Mouse (Mus musculus) stomach, embryonic 15.5 days (tissue): ENCODE data around the gene Cfap57. TPM values are rescaled to one million over a fixed set of nuclear protein-coding genes. Genes with fewer than 3 reads are reported as not detected.
"Not testable (repeated sequence)": the region's sequence is repeated elsewhere in the genome, so short reads cannot be mapped to it uniquely, and the experiment has no call there.

ENCODE experiments used
- ATAC-seq: fragments of 200-750 bp; cut with Nextera tagmentation; 2 replicates; pipeline ENCODE4 v1.8.0; 2017; ENCODE audit warnings: low read depth, moderate number of reproducible peaks, moderate TSS enrichment; ENCODE audit not compliant: insufficient read depth, low FRiP score
- H3K27ac ChIP-seq: fragments of 300-500 bp; sonication (generic); 2 replicates; pipeline ENCODE4 v1.5.1; 2015; ENCODE audit warnings: mild to moderate bottlenecking, inconsistent platforms
- H3K27me3 ChIP-seq: fragments of 300-500 bp; sonication (generic); replicated peaks from 2 replicates; pipeline ENCODE4 v1.6.1; 2015; ENCODE audit warnings: inconsistent platforms
- H3K36me3 ChIP-seq: fragments of 300-500 bp; sonication (generic); 2 replicates; pipeline ENCODE4 v1.6.1; 2015; ENCODE audit warnings: inconsistent platforms
- H3K4me1 ChIP-seq: fragments of 300-500 bp; sonication (generic); 2 replicates; pipeline ENCODE4 v1.6.1; 2015; ENCODE audit warnings: inconsistent platforms
- H3K4me2 ChIP-seq: fragments of 300-500 bp; sonication (generic); 2 replicates; pipeline ENCODE4 v1.6.1; 2015; ENCODE audit warnings: mild to moderate bottlenecking, inconsistent platforms
- H3K4me3 ChIP-seq: fragments of 300-500 bp; sonication (generic); replicated peaks from 2 replicates; pipeline ENCODE4 v1.5.1; 2015; ENCODE audit warnings: inconsistent platforms
- H3K9ac ChIP-seq: fragments of 300-500 bp; sonication (generic); 2 replicates; pipeline ENCODE4 v1.6.1; 2015; ENCODE audit warnings: inconsistent platforms
- H3K9me3 ChIP-seq: fragments of 300-500 bp; sonication (generic); 2 replicates; pipeline ENCODE4 v1.6.1; 2016; ENCODE audit warnings: inconsistent platforms
- whole genome bisulfite sequencing: fragments of 180-500 bp; shearing (Covaris S2); methylation state at CpG from one replicate; pipeline ENCODE4 v1.1.7; 2015; 5-methylcytosine and 5-hydroxymethylcytosine counted together
- polyA plus RNA-seq: library from polyadenylated mRNA; unstranded; fragments of >200 nt; fragmentation: Nextera tagmentation; extraction: Ambion mirVana; gene quantifications from 2 replicates; pipeline ENCODE4 v1.2.1, GENCODE M21; 2015

Gene Cfap57
- polyA plus RNA-seq, 1 experiment from 2014 or later: 0.33 TPM

GRCm38 (mm10) chr4:118548130-118548480 lies 72.5 kb downstream of the Cfap57 start:
- WGBS: 83% methylated on average over 10 of the region's 10 CpGs

GRCm38 (mm10) chr4:118547424-118548129 lies 73.0 kb downstream of the Cfap57 start:
- 85% methylated on average over 23 of the region's 23 CpGs for WGBS
- H3K9me3 ChIP-seq, H3K4me3 ChIP-seq, H3K27ac ChIP-seq, H3K9ac ChIP-seq, H3K4me1 ChIP-seq, H3K27me3 ChIP-seq, ATAC-seq, H3K36me3 ChIP-seq, H3K4me2 ChIP-seq: not testable (repeated sequence)

More at GRCm38 (mm10) chr4:118548130-118548480, 72.5 kb downstream of the Cfap57 start:
- H3K4me3 ChIP-seq, H3K27me3 ChIP-seq, H3K36me3 ChIP-seq, H3K4me1 ChIP-seq, H3K9ac ChIP-seq, H3K9me3 ChIP-seq, H3K27ac ChIP-seq, ATAC-seq, H3K4me2 ChIP-seq: not testable (repeated sequence)

GRCm38 (mm10) chr4:118544441-118545127 lies 76.0 kb downstream of the Cfap57 start:
- no peaks in the 10 kb centered on the region for H3K9me3 ChIP-seq
- no peak overlapping the region for H3K9ac ChIP-seq
- peak overlapping the region; percentile 40 for H3K4me3 ChIP-seq
- ATAC-seq: no peak
- H3K4me2 ChIP-seq: peak overlapping the region; percentile 55
- 58% methylated on average over 14 of the region's 14 CpGs for WGBS
- H3K27me3 ChIP-seq: no peaks in the 10 kb centered on the region
- no peaks in the 10 kb centered on the region for H3K36me3 ChIP-seq
- peak overlapping the region; percentile 91 for H3K27ac ChIP-seq
- peaks cover 9% of the 10 kb centered on the region; the same call in 1 of the 2 replicates for H3K4me1 ChIP-seq

GRCm38 (mm10) chr4:118543592-118544260 lies 76.9 kb downstream of the Cfap57 start, which contains the start of gene Tmem125:
Gene Tmem125 (minus strand): TSS chr4:118544044.
- H3K9me3 ChIP-seq: no peaks in the 10 kb centered on the region
- peak; percentile 87 for ATAC-seq
- peak within 1 kb of the TSS; percentile 40 for H3K4me3 ChIP-seq
- H3K27ac ChIP-seq: peak within 1 kb of the TSS; percentile 91
- peaks cover 9% of the 10 kb centered on the region; the same call in 1 of the 2 replicates for H3K4me1 ChIP-seq
- peak within 1 kb of the TSS; percentile 55 for H3K4me2 ChIP-seq
- H3K27me3 ChIP-seq: no peaks in the 10 kb centered on the region
- WGBS: 2% methylated on average over 24 of the region's 24 CpGs
- no peaks in the 10 kb centered on the region for H3K36me3 ChIP-seq
- no peak within 1 kb of the TSS for H3K9ac ChIP-seq

- H3K9ac ChIP-seq: no peak overlapping the region
- ATAC-seq: peak; percentile 56
These were observed 77.4 kb downstream of the Cfap57 start for GRCm38 (mm10) chr4:118543158-118543530.

GRCm38 (mm10) chr4:118542510-118543157 lies 77.9 kb downstream of the Cfap57 start:
- Histone ChIP-seq H3K4me1 (peaks cover 12% of the 10 kb centered on the region; the same call in 1 of the 2 replicates), H3K9ac (no peak overlapping the region), H3K36me3 (no peaks in the 10 kb centered on the region), H3K27ac (peak overlapping the region; percentile 91), H3K4me2 (peak overlapping the region; percentile 55), H3K27me3 (no peaks in the 10 kb centered on the region), H3K9me3 (no peaks in the 10 kb centered on the region), H3K4me3 (peak overlapping the region; percentile 40)
- no peak for ATAC-seq
- 49% methylated on average over 9 of the region's 9 CpGs for WGBS

More at GRCm38 (mm10) chr4:118543158-118543530, 77.4 kb downstream of the Cfap57 start:
- WGBS: 12% methylated on average over 13 of the region's 13 CpGs
- peaks cover 9% of the 10 kb centered on the region; the same call in 1 of the 2 replicates for H3K4me1 ChIP-seq
- H3K27ac ChIP-seq: peak overlapping the region; percentile 91
- peak overlapping the region; percentile 55 for H3K4me2 ChIP-seq
- no peaks in the 10 kb centered on the region for H3K27me3 ChIP-seq
- peak overlapping the region; percentile 40 for H3K4me3 ChIP-seq
- no peaks in the 10 kb centered on the region for H3K36me3 ChIP-seq
- H3K9me3 ChIP-seq: no peaks in the 10 kb centered on the region

GRCm38 (mm10) chr4:118539904-118540303 lies 80.7 kb downstream of the Cfap57 start:
- Histone ChIP-seq H3K27ac (no peak overlapping the region), H3K4me1 (peaks cover 12% of the 10 kb centered on the region; the same call in 1 of the 2 replicates), H3K9ac (no peak overlapping the region), H3K9me3 (no peaks in the 10 kb centered on the region), H3K4me3 (no peak overlapping the region), H3K4me2 (no peak overlapping the region), H3K27me3 (no peaks in the 10 kb centered on the region), H3K36me3 (no peaks in the 10 kb centered on the region)
- ATAC-seq: no peak
- WGBS: 37% methylated on average over 10 of the region's 10 CpGs

GRCm38 (mm10) chr4:118537801-118538200 lies 82.8 kb downstream of the Cfap57 start:
- Histone ChIP-seq H3K4me3 (no peak overlapping the region), H3K9ac (no peak overlapping the region), H3K27me3 (no peaks in the 10 kb centered on the region), H3K36me3 (no peaks in the 10 kb centered on the region), H3K4me2 (no peak overlapping the region), H3K27ac (no peak overlapping the region), H3K4me1 (peaks cover 7% of the 10 kb centered on the region; the same call in 1 of the 2 replicates), H3K9me3 (no peaks in the 10 kb centered on the region)
- ATAC-seq: no peak
- 35% methylated on average over 6 of the region's 6 CpGs for WGBS

GRCm38 (mm10) chr4:118535610-118536009 lies 85.0 kb downstream of the Cfap57 start:
- H3K4me3 ChIP-seq: no peak overlapping the region
- no peak overlapping the region for H3K9ac ChIP-seq
- peaks cover 3% of the 10 kb centered on the region; the same call in 1 of the 2 replicates for H3K4me1 ChIP-seq
- no peak overlapping the region for H3K4me2 ChIP-seq
- ATAC-seq: no peak
- no peaks in the 10 kb centered on the region for H3K27me3 ChIP-seq
- H3K36me3 ChIP-seq: no peaks in the 10 kb centered on the region
- H3K9me3 ChIP-seq: no peaks in the 10 kb centered on the region
- 76% methylated on average over 6 of the region's 6 CpGs for WGBS
- no peak overlapping the region for H3K27ac ChIP-seq

GRCm38 (mm10) chr4:118533605-118534004 lies 87.0 kb downstream of the Cfap57 start:
- Histone ChIP-seq H3K4me2 (no peak overlapping the region), H3K9me3 (no peaks in the 10 kb centered on the region), H3K27me3 (no peaks in the 10 kb centered on the region), H3K27ac (no peak overlapping the region), H3K9ac (no peak overlapping the region), H3K36me3 (no peaks in the 10 kb centered on the region), H3K4me3 (no peak overlapping the region), H3K4me1 (peaks cover 3% of the 10 kb centered on the region; the same call in 1 of the 2 replicates)
- ATAC-seq: no peak
- WGBS: 77% methylated on average over 7 of the region's 7 CpGs

GRCm38 (mm10) chr4:118533156-118533555 lies 87.4 kb downstream of the Cfap57 start:
- H3K4me1 ChIP-seq: peaks cover 3% of the 10 kb centered on the region; the same call in 1 of the 2 replicates
- WGBS: 57% methylated on average over 3 of the region's 4 CpGs
- H3K9me3 ChIP-seq: no peaks in the 10 kb centered on the region
- H3K4me2 ChIP-seq: no peak overlapping the region
- H3K27me3 ChIP-seq: no peaks in the 10 kb centered on the region
- H3K36me3 ChIP-seq: no peaks in the 10 kb centered on the region
- H3K27ac ChIP-seq: no peak overlapping the region
- H3K9ac ChIP-seq: no peak overlapping the region
- ATAC-seq: no peak
- H3K4me3 ChIP-seq: no peak overlapping the region
